Mouse (Mus musculus): Measurements from ENCODE around the gene Naa15.

The Naa15 gene

GRCm38 (mm10) chr3:51517878-51518762 lies 103.2 kb downstream of the Naa15 start:
- no peak for DNase-seq

DNA sequence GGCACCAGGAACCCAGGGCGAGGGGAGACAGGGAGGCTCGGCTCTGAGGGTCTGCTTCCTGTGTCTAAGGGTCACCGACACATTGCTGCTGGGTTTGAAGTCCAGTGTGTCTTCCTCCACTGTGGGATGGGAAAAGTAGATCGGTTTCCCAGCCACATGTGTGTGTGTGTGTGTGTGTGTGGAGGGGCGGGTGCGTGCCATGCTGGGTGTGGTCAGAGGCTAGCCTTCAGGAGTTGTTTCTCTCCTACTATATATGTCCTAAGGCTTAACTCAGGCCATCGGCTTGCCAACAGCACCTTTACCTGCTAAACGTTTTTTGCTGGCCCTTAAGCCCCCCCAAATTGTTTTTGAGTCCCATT lies 103.8 kb downstream of the Naa15 start:
- DNase-seq, result no peak

GRCm38 (mm10) chr3:51521262-51521661 lies 106.3 kb downstream of the Naa15 start:
- DNase-seq, result no peak

- DNase-seq, result peak; percentile 50
These were observed 110.3 kb downstream of the Naa15 start for GRCm38 (mm10) chr3:51525186-51525785.

Measured in cerebellum, adult 8-10 months (tissue).